Mouse (Mus musculus) urinary bladder, postnatal 36 days (tissue): ENCODE data around the gene Cap2.

Experiments used
- DNase-seq, 2 experiments: peaks; one replicate each; pipeline ENCODE4 v3.0.0; 2022; ENCODE audit warnings: low spot score in 2 of 2, mixed read lengths in 1 of 2

The Cap2 gene

GRCm38 (mm10) chr13:46565913-46566312 is 64.3 kb downstream of the Cap2 start:
- DNase-seq, result no peak

GRCm38 (mm10) chr13:46569469-46569868 is 67.8 kb downstream of the Cap2 start:
- no peak for DNase-seq

GRCm38 (mm10) chr13:46571141-46571592 is 69.5 kb downstream of the Cap2 start:
- DNase-seq, result peak; percentile 5 to 7

GRCm38 (mm10) chr13:46571961-46572647 is 70.5 kb downstream of the Cap2 start:
- DNase-seq, result peak; percentile 5 to 45

GRCm38 (mm10) chr13:46572648-46573163 is 71.1 kb downstream of the Cap2 start:
- DNase-seq, result no peak

GRCm38 (mm10) chr13:46574201-46574600 is 72.6 kb downstream of the Cap2 start:
- DNase-seq, result no peak

- no peak for DNase-seq
These were observed 73.1 kb downstream of the Cap2 start for GRCm38 (mm10) chr13:46574707-46575106.

- DNase-seq, result no peak
These were observed 83.2 kb downstream of the Cap2 start for GRCm38 (mm10) chr13:46584860-46585259.

- DNase-seq, result no peak
These were observed 86.2 kb downstream of the Cap2 start for GRCm38 (mm10) chr13:46587717-46588289.

GRCm38 (mm10) chr13:46588606-46589005 is 87.0 kb downstream of the Cap2 start:
- no peak for DNase-seq

- DNase-seq, result no peak
These were observed 89.2 kb downstream of the Cap2 start for GRCm38 (mm10) chr13:46590885-46591284.

- no peak for DNase-seq
These were observed 99.0 kb downstream of the Cap2 start for GRCm38 (mm10) chr13:46600694-46601093.

GRCm38 (mm10) chr13:46601386-46601785 is 99.7 kb downstream of the Cap2 start:
- no peak for DNase-seq

- no peak for DNase-seq
These were observed 101.0 kb downstream of the Cap2 start for GRCm38 (mm10) chr13:46602674-46603073.

- no peak for DNase-seq
These were observed 109.4 kb downstream of the Cap2 start for GRCm38 (mm10) chr13:46611033-46611432.

GRCm38 (mm10) chr13:46613694-46614272 is 112.1 kb downstream of the Cap2 start:
- no peak for DNase-seq

GRCm38 (mm10) chr13:46616673-46617362 is 115.2 kb downstream of the Cap2 start:
- DNase-seq, result no peak

GRCm38 (mm10) chr13:46619633-46620032 is 118.0 kb downstream of the Cap2 start:
- DNase-seq, result no peak

GRCm38 (mm10) chr13:46620964-46621757 is 119.5 kb downstream of the Cap2 start:
- no peak for DNase-seq

- DNase-seq, result no peak
These were observed 125.0 kb downstream of the Cap2 start for GRCm38 (mm10) chr13:46626608-46627007.

- DNase-seq, result peak in 1 of 2 experiments; percentile 22
These were observed 126.2 kb downstream of the Cap2 start for GRCm38 (mm10) chr13:46627841-46628240.
